Mouse (Mus musculus) G1E (cell line): Measurements from ENCODE around the gene Tmc6.

Experiments used
- CTCF ChIP-seq: IDR thresholded peaks from 2 replicates; pipeline ENCODE4 v1.5.1; 2012; ENCODE audit warnings: low read depth, low read length, inconsistent platforms, mixed read lengths
- GATA1 ChIP-seq: IDR thresholded peaks from 2 replicates; pipeline ENCODE4 v1.6.1; 2012; ENCODE audit warnings: borderline replicate concordance, low read length, inconsistent platforms, mixed read lengths

DNA sequence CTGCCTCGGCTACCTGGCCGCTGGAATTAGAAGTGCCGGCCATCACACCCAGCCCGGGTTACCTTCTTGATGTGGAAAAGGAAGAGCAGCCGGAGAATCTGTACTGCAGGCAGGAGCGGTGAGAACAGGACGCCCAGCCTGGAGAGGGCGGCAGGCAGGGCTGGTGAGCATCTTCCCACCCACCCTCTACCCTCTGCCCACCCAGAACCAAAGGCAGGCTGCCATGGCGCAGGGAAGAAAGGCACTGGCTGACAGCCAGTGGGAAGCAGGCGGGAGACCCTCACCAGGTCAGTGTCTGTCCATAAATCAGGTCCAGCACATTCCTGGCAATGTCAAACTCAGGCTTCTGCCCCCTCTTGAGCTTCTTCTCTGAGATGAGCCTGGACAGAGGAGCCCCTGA is 11.6 kb downstream of the Tmc6 start:
- no peak for TF ChIP-seq CTCF
- TF ChIP-seq GATA1, result no peak
